Mouse (Mus musculus): ENCODE results near the gene Myh2.

The Myh2 gene

DNA sequence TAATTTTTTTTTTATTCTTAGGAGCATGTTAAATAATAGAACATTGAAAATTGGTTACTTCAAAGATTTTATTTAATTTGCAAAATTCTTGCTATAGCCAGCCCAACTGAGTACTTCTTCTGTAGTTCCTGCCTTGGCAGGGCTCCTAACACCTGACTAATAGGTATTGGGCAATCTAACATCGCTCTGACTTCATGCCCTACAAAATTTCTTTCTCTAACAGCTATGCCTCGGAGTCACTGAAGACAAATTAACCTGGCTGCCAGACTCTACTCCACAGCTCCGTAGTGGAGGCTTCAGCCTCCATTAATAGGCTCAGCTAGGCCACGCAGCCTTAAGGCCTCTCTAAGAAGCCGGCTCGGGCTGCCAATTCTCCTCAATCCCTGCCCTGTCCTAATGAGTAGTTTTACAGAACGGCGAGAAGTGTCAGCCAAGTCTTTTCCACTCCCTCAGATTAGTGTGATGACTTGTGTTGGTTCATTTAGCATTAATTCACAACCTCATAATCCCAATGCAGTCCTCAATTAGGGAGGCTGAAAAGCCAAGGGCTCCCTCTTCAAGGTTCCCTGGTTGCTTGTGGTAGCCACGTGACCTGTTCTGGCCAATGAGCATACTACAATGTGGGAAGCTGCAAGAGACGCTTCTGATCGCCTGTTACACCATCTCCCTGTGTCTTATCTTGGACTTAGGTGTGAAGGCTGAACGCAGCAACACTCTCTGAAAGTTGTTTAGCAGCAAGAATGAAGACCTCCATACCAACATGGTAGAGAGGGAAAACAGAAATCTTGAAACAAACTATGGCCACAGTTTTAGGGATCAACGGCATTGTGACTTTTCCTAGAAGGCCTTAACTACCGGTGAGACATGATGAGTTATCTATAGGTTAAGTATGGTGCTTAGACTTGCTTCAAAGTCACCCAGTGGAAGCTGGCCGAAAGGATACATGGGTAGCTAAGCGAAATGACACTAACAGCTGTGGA, 18.9 kb upstream of the Myh2 start:
- DNase-seq (ENCODE audit: low spot score): no peak

- peak; percentile 46 for DNase-seq (ENCODE audit: low spot score)
Observed at GRCm38 (mm10) chr11:67153123-67153522, 17.7 kb upstream of the Myh2 start.

DNA sequence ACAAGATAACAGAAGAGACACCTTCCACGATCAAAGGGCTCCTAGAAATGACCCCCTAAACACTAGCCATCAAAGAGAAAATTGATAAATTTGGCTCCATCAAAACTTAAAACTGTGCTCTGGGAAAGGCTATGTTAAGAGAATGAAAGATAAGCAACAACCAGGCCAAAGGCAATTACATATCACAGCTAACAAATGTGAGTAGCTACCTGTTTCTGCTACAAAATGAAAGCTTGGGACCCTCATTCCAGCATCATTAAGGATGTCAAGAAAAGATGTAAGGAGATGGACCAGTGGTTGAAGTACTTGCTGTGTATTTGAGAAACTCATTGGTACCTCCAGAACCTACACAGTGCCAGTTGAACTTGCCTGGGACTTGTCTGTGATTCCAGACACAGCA, 17.0 kb upstream of the Myh2 start:
- no peak for DNase-seq (ENCODE audit: low spot score)

- DNase-seq (ENCODE audit: low spot score): no peak
Observed at GRCm38 (mm10) chr11:67155650-67156049, 15.2 kb upstream of the Myh2 start.

- DNase-seq (ENCODE audit: low spot score): no peak
Observed at GRCm38 (mm10) chr11:67160131-67160530, 10.7 kb upstream of the Myh2 start.

GRCm38 (mm10) chr11:67163701-67164100, 7.1 kb upstream of the Myh2 start:
- DNase-seq (ENCODE audit: low spot score): no peak

DNA sequence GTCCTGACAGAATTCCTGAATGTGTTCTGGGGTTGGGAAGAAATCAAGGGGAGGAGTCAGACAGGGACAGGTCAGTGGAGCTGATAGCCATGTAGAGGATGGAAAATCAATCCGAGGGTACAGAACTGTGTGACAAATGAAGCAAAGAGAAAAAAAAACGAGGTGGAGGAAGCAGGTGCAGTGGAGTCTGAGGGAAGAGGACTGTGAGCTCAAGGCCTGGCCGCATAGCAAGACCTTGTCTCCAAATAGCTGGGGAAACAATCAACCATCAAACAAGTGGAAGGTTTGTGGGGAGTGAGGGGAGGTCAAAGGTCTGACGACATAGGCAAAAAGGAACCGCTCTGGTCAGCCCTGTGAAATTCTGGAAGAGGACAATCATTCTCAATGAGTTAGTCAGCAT, 6.0 kb upstream of the Myh2 start:
- DNase-seq (ENCODE audit: low spot score): no peak

DNA sequence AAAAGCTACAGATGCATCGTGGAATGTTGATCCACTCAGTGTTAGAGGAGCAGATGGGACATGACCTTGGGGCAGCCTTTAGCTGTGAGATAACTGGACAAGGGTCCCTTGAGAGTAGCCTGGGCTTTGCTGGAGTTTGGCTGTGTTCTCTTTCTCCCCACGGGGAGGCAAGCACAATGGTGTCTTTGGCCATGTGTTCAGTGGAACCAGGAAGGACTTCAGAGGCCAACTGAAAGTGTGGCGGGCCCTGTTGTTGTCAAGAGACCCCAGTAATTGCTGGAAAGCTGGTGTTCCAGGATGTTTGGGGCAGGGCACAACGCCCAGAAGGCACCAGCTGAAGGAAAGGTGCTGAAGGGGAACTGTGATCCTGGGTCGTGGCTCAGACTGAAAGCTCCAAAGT, 1.5 kb upstream of the Myh2 start:
- DNase-seq (ENCODE audit: low spot score): no peak

GRCm38 (mm10) chr11:67172439-67172838, 1.6 kb downstream of the Myh2 start:
- no peak for DNase-seq (ENCODE audit: low spot score)

DNA sequence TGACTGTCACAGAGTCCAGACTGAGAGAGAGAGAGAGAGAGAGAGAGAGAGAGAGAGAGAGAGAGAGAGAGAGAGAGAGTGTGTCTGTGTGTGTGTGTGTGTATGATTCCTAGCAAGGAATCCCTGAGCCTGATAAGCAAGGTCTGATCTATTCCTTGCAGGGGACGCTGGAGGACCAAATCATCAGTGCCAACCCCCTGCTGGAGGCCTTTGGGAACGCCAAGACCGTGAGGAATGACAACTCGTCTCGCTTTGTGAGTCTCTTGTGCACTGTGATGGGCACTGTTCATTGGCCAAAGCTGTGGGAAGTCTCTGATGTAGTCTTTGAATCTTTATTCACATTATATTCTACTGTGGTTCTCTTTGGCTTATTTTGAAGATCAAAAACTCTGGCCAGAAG, 5.5 kb downstream of the Myh2 start:
- DNase-seq (ENCODE audit: low spot score): no peak

- DNase-seq (ENCODE audit: low spot score): no peak
Observed at GRCm38 (mm10) chr11:67190316-67190715, 19.5 kb downstream of the Myh2 start.

- DNase-seq (ENCODE audit: low spot score): no peak
Observed at GRCm38 (mm10) chr11:67190814-67191213, 20.0 kb downstream of the Myh2 start.

DNA sequence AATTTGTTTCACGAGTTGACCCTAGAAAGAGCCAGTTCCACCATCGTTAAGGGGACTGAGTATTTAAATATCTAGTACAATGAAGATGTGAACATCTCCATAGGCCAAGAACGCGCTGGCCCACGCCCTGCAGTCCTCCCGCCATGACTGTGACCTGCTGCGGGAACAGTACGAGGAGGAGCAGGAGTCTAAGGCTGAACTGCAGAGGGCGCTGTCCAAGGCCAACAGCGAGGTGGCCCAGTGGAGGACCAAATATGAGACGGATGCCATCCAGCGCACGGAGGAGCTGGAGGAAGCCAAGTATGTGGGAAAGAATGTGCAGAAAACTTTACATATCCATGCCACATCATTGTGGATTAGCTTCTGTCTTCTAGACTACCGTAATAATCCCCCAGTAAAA, 20.7 kb downstream of the Myh2 start:
- DNase-seq (ENCODE audit: low spot score): no peak

- DNase-seq (ENCODE audit: low spot score): no peak
Observed at GRCm38 (mm10) chr11:67199321-67199720, 28.5 kb downstream of the Myh2 start.

GRCm38 (mm10) chr11:67199752-67200151, 28.9 kb downstream of the Myh2 start, which contains the start of gene Myh1:
Myh1 (plus strand) TSS chr11:67200052.
- no peak for DNase-seq (ENCODE audit: low spot score)

DNA sequence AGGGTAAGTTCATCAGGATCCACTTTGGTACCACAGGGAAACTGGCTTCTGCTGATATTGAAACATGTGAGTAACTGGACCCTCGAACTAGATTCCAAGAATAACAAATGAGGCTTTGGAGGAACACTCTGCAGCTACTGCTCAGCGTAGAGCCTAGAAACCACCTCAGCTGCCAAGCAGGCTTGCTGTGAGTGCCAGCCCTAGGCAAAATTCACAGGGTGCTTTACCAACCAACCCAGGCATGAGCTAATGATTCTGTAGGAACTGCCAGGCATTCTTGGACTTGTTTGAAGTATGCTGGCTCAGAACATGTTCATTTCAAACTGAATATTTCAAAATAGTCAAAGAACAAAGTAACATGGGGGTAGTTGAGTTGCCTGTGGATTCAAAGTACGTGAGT, 33.9 kb downstream of the Myh2 start:
- peak; percentile 15 for DNase-seq (ENCODE audit: low spot score)

GRCm38 (mm10) chr11:67221803-67222202, 51.0 kb downstream of the Myh2 start:
- DNase-seq (ENCODE audit: low spot score): peak; percentile 11

GRCm38 (mm10) chr11:67224466-67224865, 53.6 kb downstream of the Myh2 start:
- no peak for DNase-seq (ENCODE audit: low spot score)

DNA sequence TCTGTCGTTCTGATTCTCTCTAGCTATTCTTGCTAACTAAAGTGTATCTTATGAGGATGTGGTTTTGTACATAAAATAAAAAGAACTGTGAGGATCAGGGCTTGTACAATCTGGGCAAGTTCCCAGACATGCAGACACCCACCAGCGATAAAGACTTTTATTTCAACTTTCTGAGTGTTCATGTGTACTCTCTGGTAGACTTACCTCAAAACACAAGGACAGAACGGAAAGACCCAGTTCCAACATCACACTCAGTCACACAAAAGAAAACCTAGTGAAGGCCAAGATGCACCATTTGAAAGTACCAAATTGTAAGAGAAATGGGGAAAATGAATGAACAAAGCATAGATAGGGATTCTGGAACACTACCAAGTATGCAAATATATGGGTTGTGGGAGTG, 57.9 kb downstream of the Myh2 start:
- DNase-seq (ENCODE audit: low spot score): no peak

DNA sequence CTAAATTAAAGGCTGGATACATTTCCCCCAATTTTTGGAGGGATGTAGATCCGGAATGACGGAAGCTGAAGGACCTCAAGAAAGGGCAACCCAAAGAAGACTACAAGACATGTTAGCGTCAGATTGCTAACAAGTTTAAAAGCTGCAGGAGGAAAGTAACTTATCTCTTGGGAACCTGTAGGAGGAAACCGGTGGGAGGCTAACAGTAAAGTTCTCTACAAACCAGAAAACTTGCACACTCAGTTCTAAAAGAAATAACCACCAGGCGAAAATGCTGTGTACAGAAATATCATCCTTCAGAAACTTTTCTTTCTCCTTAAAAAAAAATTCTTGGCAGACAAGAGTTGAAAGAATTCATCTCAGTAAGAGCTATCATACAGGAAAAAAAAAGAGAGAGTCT, 58.3 kb downstream of the Myh2 start:
- no peak for DNase-seq (ENCODE audit: low spot score)

DNA sequence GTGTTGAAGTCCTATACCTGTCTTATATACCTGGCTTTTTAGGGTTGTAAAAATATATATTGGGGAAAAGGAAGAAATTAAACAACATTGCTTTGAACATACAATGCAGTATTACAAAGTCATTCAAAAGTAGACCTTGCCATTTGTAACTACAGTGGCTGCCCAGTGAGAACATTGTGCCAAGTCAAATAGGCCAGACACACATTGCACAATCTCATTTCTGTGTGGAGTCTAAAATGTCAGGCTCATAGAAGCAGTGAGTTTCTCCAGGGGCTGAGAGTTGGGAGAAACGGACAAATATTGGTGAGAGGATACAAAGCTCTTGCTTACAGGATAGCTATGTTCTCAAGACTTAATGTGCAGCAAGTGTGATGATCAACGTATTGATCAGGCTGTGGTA, 59.1 kb downstream of the Myh2 start:
- no peak for DNase-seq (ENCODE audit: low spot score)

DNA sequence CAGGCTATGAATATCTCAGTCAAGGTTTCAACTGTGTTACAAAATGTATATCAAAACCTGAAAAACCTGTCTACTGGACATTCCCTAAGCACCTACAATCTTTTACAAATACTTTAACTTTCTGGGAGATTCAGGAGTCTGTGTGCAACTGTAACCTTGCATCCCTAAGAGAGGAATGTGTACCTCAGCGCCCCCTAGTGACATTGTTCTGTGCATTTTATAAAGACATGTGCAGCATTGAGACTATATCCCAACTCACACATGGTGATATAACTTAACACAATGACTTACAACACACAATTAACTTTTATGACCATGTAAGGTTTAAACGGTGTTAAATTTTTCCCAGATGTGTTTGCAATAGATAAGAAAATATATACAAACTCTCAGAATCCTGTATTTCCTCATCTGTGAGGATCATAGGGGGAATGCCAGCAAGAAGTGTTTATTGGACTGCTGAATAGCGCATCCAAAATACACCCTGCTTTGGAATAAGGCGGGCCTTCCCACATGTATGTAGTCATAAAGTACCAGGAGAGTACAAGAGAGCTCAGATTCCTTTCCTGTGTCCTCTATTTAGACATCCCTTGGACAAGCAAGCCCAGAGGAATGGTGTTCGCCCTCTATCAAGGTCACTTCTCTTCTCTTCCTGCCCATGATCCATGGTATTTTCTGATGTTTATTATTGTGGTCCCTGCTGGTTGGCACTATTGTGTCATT, 65.0 kb downstream of the Myh2 start:
- DNase-seq (ENCODE audit: low spot score): peak; percentile 73

- no peak for DNase-seq (ENCODE audit: low spot score)
Observed at GRCm38 (mm10) chr11:67236799-67237198, 66.0 kb downstream of the Myh2 start.
